Mouse (Mus musculus) cortical plate, adult 2 months (tissue): ENCODE measurements around the gene Ccdc36.

ENCODE experiments used
- CTCF ChIP-seq: fragments of 200-500 bp; IDR thresholded peaks from 2 replicates; pipeline ENCODE4 v1.5.1; 2011; ENCODE audit warnings: mild to moderate bottlenecking, control low read depth, low read length; ENCODE audit not compliant: insufficient read depth; ENCODE audit errors: extremely low read depth
- POLR2A ChIP-seq: fragments of 200-500 bp; IDR thresholded peaks from 2 replicates; pipeline ENCODE4 v1.6.1; 2011; ENCODE audit warnings: mild to moderate bottlenecking, low read length, control low read depth; ENCODE audit not compliant: insufficient read depth; ENCODE audit errors: extremely low read depth

GRCm38 (mm10) chr9:108395427-108395826 is 32.9 kb downstream of the Ccdc36 start:
- TF ChIP-seq POLR2A = no peak
- TF ChIP-seq CTCF = no peak
